Mouse (Mus musculus) midbrain, embryonic 15.5 days (tissue): ENCODE measurements around the gene H2-M10.2. TPM values are rescaled to one million over a fixed set of nuclear protein-coding genes. Genes with fewer than 3 reads are reported as not detected.
A peak's percentile ranks its signal among the peaks of the same experiment; 100 is the strongest.

ENCODE experiments used
- ATAC-seq: fragments of 200-750 bp; cut with Nextera tagmentation; replicated peaks from 2 replicates; pipeline ENCODE4 v1.8.0; 2017; ENCODE audit warnings: moderate TSS enrichment
- H3K27ac ChIP-seq: fragments of 300-500 bp; sonication (generic); 2 replicates; pipeline ENCODE4 v1.5.1; 2015; ENCODE audit warnings: mild to moderate bottlenecking, inconsistent platforms
- H3K27me3 ChIP-seq: fragments of 300-500 bp; sonication (generic); replicated peaks from 2 replicates; pipeline ENCODE4 v1.6.1; 2015; ENCODE audit warnings: inconsistent platforms
- H3K36me3 ChIP-seq: fragments of 300-500 bp; sonication (generic); replicated peaks from 2 replicates; pipeline ENCODE4 v1.6.1; 2015; ENCODE audit warnings: inconsistent platforms
- H3K4me1 ChIP-seq: fragments of 300-500 bp; sonication (generic); 2 replicates; pipeline ENCODE4 v1.6.1; 2015; ENCODE audit warnings: inconsistent platforms
- H3K4me2 ChIP-seq: fragments of 300-500 bp; sonication (generic); 2 replicates; pipeline ENCODE4 v1.6.1; 2015; ENCODE audit warnings: inconsistent platforms, mild to moderate bottlenecking, moderate library complexity
- H3K4me3 ChIP-seq: fragments of 300-500 bp; sonication (generic); 2 replicates; pipeline ENCODE4 v1.5.1; 2015; ENCODE audit warnings: mild to moderate bottlenecking, inconsistent platforms
- H3K9ac ChIP-seq: fragments of 300-500 bp; sonication (generic); 2 replicates; pipeline ENCODE4 v1.6.1; 2015; ENCODE audit warnings: mild to moderate bottlenecking, inconsistent platforms
- H3K9me3 ChIP-seq: fragments of 300-500 bp; sonication (generic); 2 replicates; pipeline ENCODE4 v1.6.1; 2016; ENCODE audit warnings: inconsistent platforms
- WGBS: fragments of 180-500 bp; shearing (Covaris S2); methylation state at CpG from one replicate; pipeline ENCODE4 v1.1.7; 2015; ENCODE audit warnings: mixed read lengths; 5-methylcytosine and 5-hydroxymethylcytosine counted together
- polyA plus RNA-seq: library from polyadenylated mRNA; unstranded; fragments of >200 nt; fragmentation: Nextera tagmentation; extraction: Ambion mirVana; gene quantifications from 2 replicates; pipeline ENCODE4 v1.2.1, GENCODE M21; 2015

Gene H2-M10.2
- polyA plus RNA-seq, 1 experiment from 2014 or later, result 0.35 TPM

GRCm38 (mm10) chr17:36271586-36272256 lies 14.6 kb downstream of the H2-M10.2 start, which contains the start of gene Trim39:
TSS of gene Trim39 (minus strand) at chr17:36272247.
- peaks cover 10% of the 10 kb centered on the region for H3K36me3 ChIP-seq
- peak within 1 kb of the TSS; percentile 91 for H3K4me3 ChIP-seq
- H3K9ac ChIP-seq, result peak within 1 kb of the TSS; percentile 95
- H3K9me3 ChIP-seq, result no peaks in the 10 kb centered on the region
- peaks cover 32% of the 10 kb centered on the region for H3K4me1 ChIP-seq
- peak; percentile 90 for ATAC-seq
- peak within 1 kb of the TSS; percentile 88 for H3K4me2 ChIP-seq
- no peaks in the 10 kb centered on the region for H3K27me3 ChIP-seq
- peak within 1 kb of the TSS; percentile 99 for H3K27ac ChIP-seq
- WGBS, result 2% methylated on average over 42 of the region's 43 CpGs

GRCm38 (mm10) chr17:36270956-36271585 lies 15.2 kb downstream of the H2-M10.2 start:
- Histone ChIP-seq H3K4me1 (peaks cover 32% of the 10 kb centered on the region), H3K9ac (peak overlapping the region; percentile 95), H3K4me2 (peak overlapping the region; percentile 88), H3K4me3 (peak overlapping the region; percentile 91), H3K36me3 (peaks cover 16% of the 10 kb centered on the region), H3K27ac (peak overlapping the region; percentile 99), H3K9me3 (no peaks in the 10 kb centered on the region), H3K27me3 (no peaks in the 10 kb centered on the region)
- WGBS, result under 1% methylated on average over 76 of the region's 84 CpGs
- peak; percentile 94 for ATAC-seq

- whole genome bisulfite sequencing, result 82% methylated on average over 5 of the region's 5 CpGs
- Histone ChIP-seq H3K27me3 (no peaks in the 10 kb centered on the region), H3K4me1 (peaks cover 11% of the 10 kb centered on the region), H3K9ac (no peak overlapping the region), H3K9me3 (no peaks in the 10 kb centered on the region), H3K27ac (no peak overlapping the region), H3K4me3 (no peak overlapping the region), H3K36me3 (peaks cover 61% of the 10 kb centered on the region), H3K4me2 (no peak overlapping the region)
- ATAC-seq, result no peak
These were observed 20.5 kb downstream of the H2-M10.2 start for GRCm38 (mm10) chr17:36265834-36266233.

- WGBS, result 93% methylated on average over 3 of the region's 3 CpGs
- Histone ChIP-seq H3K27ac (no peak overlapping the region), H3K36me3 (peaks cover 73% of the 10 kb centered on the region), H3K4me1 (no peaks in the 10 kb centered on the region), H3K9ac (no peak overlapping the region), H3K9me3 (no peaks in the 10 kb centered on the region), H3K4me2 (no peak overlapping the region), H3K4me3 (no peak overlapping the region), H3K27me3 (no peaks in the 10 kb centered on the region)
- no peak for ATAC-seq
These were observed 21.9 kb downstream of the H2-M10.2 start for GRCm38 (mm10) chr17:36264273-36264925.

GRCm38 (mm10) chr17:36261511-36262166 lies 24.7 kb downstream of the H2-M10.2 start:
- H3K36me3 ChIP-seq, result peaks cover 69% of the 10 kb centered on the region
- H3K4me2 ChIP-seq, result no peak overlapping the region
- 95% methylated on average over 9 of the region's 9 CpGs for WGBS
- no peak for ATAC-seq
- no peaks in the 10 kb centered on the region for H3K27me3 ChIP-seq
- H3K4me1 ChIP-seq, result peaks cover 8% of the 10 kb centered on the region
- no peak overlapping the region for H3K9ac ChIP-seq
- no peaks in the 10 kb centered on the region for H3K9me3 ChIP-seq
- H3K4me3 ChIP-seq, result no peak overlapping the region
- H3K27ac ChIP-seq, result no peak overlapping the region

- peak within 1 kb of the TSS; percentile 53 for H3K4me2 ChIP-seq
- peaks cover 39% of the 10 kb centered on the region for H3K36me3 ChIP-seq
- H3K27ac ChIP-seq, result peak within 1 kb of the TSS; percentile 85
- 0 out of 2 replicates have a peak, but pooled peaks have one; percentile 4 for ATAC-seq
- WGBS, result 51% methylated on average over 6 of the region's 6 CpGs
- H3K4me3 ChIP-seq, result peak within 1 kb of the TSS; percentile 64
- H3K4me1 ChIP-seq, result peaks cover 10% of the 10 kb centered on the region
- no peaks in the 10 kb centered on the region for H3K9me3 ChIP-seq
- peak within 1 kb of the TSS; percentile 89 for H3K9ac ChIP-seq
- H3K27me3 ChIP-seq, result no peaks in the 10 kb centered on the region
These were observed 28.3 kb downstream of the H2-M10.2 start, which contains the start of gene Rpp21 for GRCm38 (mm10) chr17:36257969-36258368. TSS of gene Rpp21 (minus strand) at chr17:36258069.

GRCm38 (mm10) chr17:36257241-36257947 lies 28.9 kb downstream of the H2-M10.2 start:
- Histone ChIP-seq H3K4me1 (peaks cover 10% of the 10 kb centered on the region), H3K27me3 (0 out of 2 replicates have a peak, but pooled peaks cover 4% of the 10 kb centered on the region), H3K36me3 (peaks cover 34% of the 10 kb centered on the region), H3K27ac (peak overlapping the region; percentile 85), H3K4me3 (peak overlapping the region; percentile 64), H3K9ac (peak overlapping the region; percentile 89), H3K4me2 (peak overlapping the region; percentile 53), H3K9me3 (no peaks in the 10 kb centered on the region)
- peak; percentile 98 for ATAC-seq
- under 1% methylated on average over 37 of the region's 37 CpGs for WGBS

GRCm38 (mm10) chr17:36253087-36253600 lies 33.1 kb downstream of the H2-M10.2 start:
- peaks cover 10% of the 10 kb centered on the region for H3K4me1 ChIP-seq
- H3K27me3 ChIP-seq, result peaks cover 17% of the 10 kb centered on the region
- H3K27ac ChIP-seq, result no peak overlapping the region
- H3K9me3 ChIP-seq, result no peaks in the 10 kb centered on the region
- H3K4me2 ChIP-seq, result no peak overlapping the region
- ATAC-seq, result no peak
- H3K9ac ChIP-seq, result no peak overlapping the region
- H3K36me3 ChIP-seq, result no peaks in the 10 kb centered on the region
- no peak overlapping the region for H3K4me3 ChIP-seq
- WGBS, result 74% methylated on average over 6 of the region's 6 CpGs

GRCm38 (mm10) chr17:36252250-36252876 lies 33.9 kb downstream of the H2-M10.2 start:
- Histone ChIP-seq H3K27ac (no peak overlapping the region), H3K36me3 (no peaks in the 10 kb centered on the region), H3K9ac (no peak overlapping the region), H3K27me3 (peaks cover 19% of the 10 kb centered on the region), H3K4me2 (peak overlapping the region; percentile 37), H3K4me3 (peak overlapping the region; percentile 18), H3K9me3 (no peaks in the 10 kb centered on the region), H3K4me1 (peaks cover 7% of the 10 kb centered on the region)
- 12% methylated on average over 25 of the region's 25 CpGs for WGBS
- no peak; the same call in 1 of the 2 replicates for ATAC-seq

- WGBS, result 32% methylated on average over 33 of the region's 33 CpGs
These were observed 37.4 kb downstream of the H2-M10.2 start for GRCm38 (mm10) chr17:36248886-36249285.

GRCm38 (mm10) chr17:36245741-36246140 lies 40.5 kb downstream of the H2-M10.2 start:
- Histone ChIP-seq H3K9ac (no peak overlapping the region), H3K36me3 (no peaks in the 10 kb centered on the region), H3K27me3 (peaks cover 15% of the 10 kb centered on the region), H3K4me2 (no peak overlapping the region), H3K4me1 (no peaks in the 10 kb centered on the region), H3K4me3 (no peak overlapping the region), H3K9me3 (no peaks in the 10 kb centered on the region), H3K27ac (no peak overlapping the region)
- 79% methylated on average over 2 of the region's 2 CpGs for WGBS
- no peak for ATAC-seq

More at GRCm38 (mm10) chr17:36248886-36249285, 37.4 kb downstream of the H2-M10.2 start:
- Histone ChIP-seq H3K9ac (no peak overlapping the region), H3K4me3 (no peak overlapping the region), H3K4me2 (peak overlapping the region; percentile 19; the same call in 1 of the 2 replicates), H3K4me1 (no peaks in the 10 kb centered on the region), H3K27ac (no peak overlapping the region), H3K36me3 (no peaks in the 10 kb centered on the region), H3K27me3 (peaks cover 19% of the 10 kb centered on the region), H3K9me3 (no peaks in the 10 kb centered on the region)
- no peak for ATAC-seq
